Mouse (Mus musculus) adrenal gland, adult 2 months (tissue): Measurements from ENCODE around the gene Rnd1. TPM values are rescaled to one million over a fixed set of nuclear protein-coding genes. Genes with fewer than 3 reads are reported as not detected.

Experiments
- DNase-seq: peaks from one replicate; pipeline ENCODE4 v3.0.0; 2021
- polyA plus RNA-seq: library from polyadenylated mRNA; depleted of rRNA; stranded (reverse); fragments of >200 nt; gene quantifications from 2 replicates; pipeline ENCODE4 v1.2.3, GENCODE M21; 2012
- total RNA-seq, 2 experiments: library from RNA; stranded (reverse); gene quantifications; 2 replicates each; pipeline ENCODE4 v1.2.3; 2021

Rnd1 gene
- total and polyA plus RNA-seq, 3 experiments, result 3.0 to 4.0 (median 3.9) TPM

GRCm38 (mm10) chr15:98680660-98681059 is 3.4 kb upstream of the Rnd1 start:
- no peak for DNase-seq

- no peak for DNase-seq
Observed at GRCm38 (mm10) chr15:98677977-98678376, 716 bp upstream of the Rnd1 start.

GRCm38 (mm10) chr15:98676471-98676870 is 790 bp downstream of the Rnd1 start:
- no peak for DNase-seq

GRCm38 (mm10) chr15:98675634-98676250 is 1.5 kb downstream of the Rnd1 start:
- no peak for DNase-seq

GRCm38 (mm10) chr15:98674994-98675545 is 2.2 kb downstream of the Rnd1 start:
- no peak for DNase-seq

- no peak for DNase-seq
Observed at GRCm38 (mm10) chr15:98674284-98674993, 2.8 kb downstream of the Rnd1 start.

- no peak for DNase-seq
Observed at GRCm38 (mm10) chr15:98673732-98674131, 3.5 kb downstream of the Rnd1 start.

- DNase-seq, result peak; percentile 77
Observed at GRCm38 (mm10) chr15:98672592-98672991, 4.7 kb downstream of the Rnd1 start.

GRCm38 (mm10) chr15:98664042-98664907 is 13.0 kb downstream of the Rnd1 start:
- DNase-seq, result no peak

- peak; percentile 97 for DNase-seq
Observed at GRCm38 (mm10) chr15:98662567-98663545, 14.4 kb downstream of the Rnd1 start, which contains the start of gene Ddx23. Gene Ddx23, minus strand, starts transcription at chr15:98662894.

- no peak for DNase-seq
Observed at GRCm38 (mm10) chr15:98662198-98662566, 15.1 kb downstream of the Rnd1 start.

GRCm38 (mm10) chr15:98656982-98657751 is 20.1 kb downstream of the Rnd1 start:
- no peak for DNase-seq

- DNase-seq, result no peak
Observed at GRCm38 (mm10) chr15:98652174-98652573, 25.1 kb downstream of the Rnd1 start.

- DNase-seq, result no peak
Observed at GRCm38 (mm10) chr15:98651431-98651830, 25.8 kb downstream of the Rnd1 start.

- DNase-seq, result no peak
Observed at GRCm38 (mm10) chr15:98648071-98648470, 29.2 kb downstream of the Rnd1 start.

GRCm38 (mm10) chr15:98647308-98647707 is 30.0 kb downstream of the Rnd1 start:
- no peak for DNase-seq

GRCm38 (mm10) chr15:98646737-98647136 is 30.5 kb downstream of the Rnd1 start:
- no peak for DNase-seq

GRCm38 (mm10) chr15:98645057-98646026 is 31.9 kb downstream of the Rnd1 start:
- no peak for DNase-seq

- DNase-seq, result no peak
Observed at GRCm38 (mm10) chr15:98644406-98644805, 32.9 kb downstream of the Rnd1 start.
